Mouse (Mus musculus) liver, embryonic 11.5 days (tissue): ENCODE data around the gene Ldlrad3. TPM values are rescaled to one million over a fixed set of nuclear protein-coding genes. Genes with fewer than 3 reads are reported as not detected.

Experiments used
- ATAC-seq: fragments of 200-750 bp; cut with Nextera tagmentation; replicated peaks from 2 replicates; pipeline ENCODE4 v1.8.0; 2017; ENCODE audit warnings: moderate number of reproducible peaks, mild to moderate bottlenecking, moderate TSS enrichment, moderate library complexity; ENCODE audit not compliant: low FRiP score
- DNase-seq: peaks from one replicate; pipeline ENCODE4 v3.0.0-alpha.2; 2017; ENCODE audit warnings: low spot score
- H3K27ac ChIP-seq: fragments of 300-500 bp; sonication (generic); 2 replicates; pipeline ENCODE4 v1.5.1; 2014; ENCODE audit warnings: mild to moderate bottlenecking, low read depth, low read length, control low read depth
- H3K27me3 ChIP-seq: fragments of 300-500 bp; sonication (generic); replicated peaks from 2 replicates; pipeline ENCODE4 v1.6.1; 2014; ENCODE audit warnings: low read length, mixed read lengths; ENCODE audit not compliant: control insufficient read depth, insufficient read depth
- H3K36me3 ChIP-seq: fragments of 300-500 bp; sonication (generic); 2 replicates; pipeline ENCODE4 v1.6.1; 2014; ENCODE audit warnings: mild to moderate bottlenecking, low read length, moderate library complexity, mixed read lengths; ENCODE audit not compliant: control insufficient read depth, insufficient read depth
- H3K4me1 ChIP-seq: fragments of 300-500 bp; sonication (generic); replicated peaks from 2 replicates; pipeline ENCODE4 v1.6.1; 2014; ENCODE audit warnings: low read length, mixed read lengths; ENCODE audit not compliant: control insufficient read depth, insufficient read depth
- H3K4me2 ChIP-seq: fragments of 300-500 bp; sonication (generic); 2 replicates; pipeline ENCODE4 v1.6.1; 2014; ENCODE audit warnings: mild to moderate bottlenecking, control low read depth, moderate library complexity
- H3K4me3 ChIP-seq: fragments of 300-500 bp; sonication (generic); 2 replicates; pipeline ENCODE4 v1.5.1; 2014; ENCODE audit warnings: low read depth, low read length, control low read depth
- H3K9ac ChIP-seq: fragments of 300-500 bp; sonication (generic); 2 replicates; pipeline ENCODE4 v1.6.1; 2014; ENCODE audit warnings: low read depth, low read length, control low read depth
- H3K9me3 ChIP-seq: fragments of 300-500 bp; sonication (generic); 2 replicates; pipeline ENCODE4 v1.6.1; 2016; ENCODE audit warnings: low read length, inconsistent platforms, mixed read lengths; ENCODE audit not compliant: control insufficient read depth
- WGBS: fragments of 180-500 bp; shearing (Covaris S2); extraction: QIAGEN DNeasy Blood & Tissue Kit; methylation state at CpG from one replicate; pipeline ENCODE4 v1.1.7; 2014; 5-methylcytosine and 5-hydroxymethylcytosine counted together
- polyA plus RNA-seq: library from polyadenylated mRNA; unstranded; fragments of >200 nt; fragmentation: Nextera tagmentation; extraction: Ambion mirVana; gene quantifications from 2 replicates; pipeline ENCODE4 v1.2.1, GENCODE M21; 2014

Gene Ldlrad3
- polyA plus RNA-seq, 1 experiment from 2014 or later = 17.9 TPM

GRCm38 (mm10) chr2:102144311-102144710 lies 41.9 kb downstream of the Ldlrad3 start:
- WGBS = 92% methylated on average over 1 of the region's 1 CpGs
- H3K27ac ChIP-seq = no peak overlapping the region

DNA sequence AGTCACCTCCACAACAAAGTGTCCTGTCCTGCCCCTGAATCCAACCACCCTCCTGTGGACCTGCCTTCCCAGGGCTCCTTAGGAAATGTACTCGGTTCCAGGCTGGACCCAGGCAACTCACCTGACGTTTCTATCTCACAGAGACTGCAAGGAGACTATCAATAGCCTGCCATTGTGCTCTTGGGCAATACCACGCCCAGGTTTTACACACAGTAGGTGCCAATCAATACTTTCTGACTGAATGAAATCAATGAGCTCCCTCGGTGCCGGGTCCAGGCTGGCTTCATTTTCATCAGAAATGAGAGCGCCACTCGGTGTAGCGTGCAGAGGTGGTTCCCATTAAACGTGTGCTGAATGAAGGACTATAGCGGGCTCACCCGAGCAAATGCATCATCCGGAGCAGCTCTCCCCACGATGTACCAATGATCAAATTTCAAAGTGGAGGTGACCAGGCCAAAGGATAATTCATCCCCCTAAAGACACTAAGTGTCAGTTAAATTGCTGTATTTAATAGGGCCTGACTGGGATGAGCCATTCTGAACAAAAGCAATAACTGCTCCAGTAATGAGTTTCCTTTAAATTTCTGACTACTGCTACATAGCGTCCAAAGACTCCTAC lies 43.4 kb downstream of the Ldlrad3 start:
- no peak for DNase-seq
- H3K27me3 ChIP-seq = no peaks in the 10 kb centered on the region
- WGBS = 69% methylated on average over 14 of the region's 14 CpGs
- ATAC-seq = 0 out of 2 replicates have a peak, but pooled peaks have one; percentile 7
- H3K9ac ChIP-seq = no peak overlapping the region
- no peak overlapping the region for H3K27ac ChIP-seq
- no peaks in the 10 kb centered on the region; the same call in 1 of the 2 replicates for H3K4me1 ChIP-seq
- H3K9me3 ChIP-seq = no peaks in the 10 kb centered on the region
- no peak overlapping the region for H3K4me3 ChIP-seq
- no peak overlapping the region for H3K4me2 ChIP-seq
- H3K36me3 ChIP-seq = no peaks in the 10 kb centered on the region

More at GRCm38 (mm10) chr2:102144311-102144710, 41.9 kb downstream of the Ldlrad3 start:
- no peak for DNase-seq
- H3K27me3 ChIP-seq = no peaks in the 10 kb centered on the region
- H3K9me3 ChIP-seq = no peaks in the 10 kb centered on the region
- ATAC-seq = no peak
- no peak overlapping the region for H3K4me3 ChIP-seq
- no peaks in the 10 kb centered on the region; the same call in 1 of the 2 replicates for H3K4me1 ChIP-seq
- no peak overlapping the region for H3K9ac ChIP-seq
- no peak overlapping the region for H3K4me2 ChIP-seq
- no peaks in the 10 kb centered on the region for H3K36me3 ChIP-seq

DNA sequence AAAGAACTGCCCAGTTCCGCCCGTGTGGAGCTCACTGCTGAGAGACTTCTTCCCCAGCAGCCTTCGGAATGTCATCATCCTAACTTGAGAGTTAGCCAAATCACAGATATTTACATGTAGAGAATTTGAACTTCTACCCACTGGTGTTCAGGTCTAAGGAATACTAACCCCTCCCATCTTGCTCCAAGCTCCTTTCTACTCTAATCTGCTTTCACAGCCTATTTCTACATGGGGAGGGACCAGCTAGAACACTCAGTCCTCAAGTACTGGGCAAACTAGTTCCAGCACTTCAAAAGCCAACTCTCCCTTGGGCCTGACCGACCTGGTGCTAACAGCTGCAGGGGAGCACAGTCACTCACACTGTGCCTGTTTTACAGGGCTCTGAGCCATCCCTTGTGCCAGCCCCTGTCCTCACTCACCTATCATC lies 44.0 kb downstream of the Ldlrad3 start:
- no peaks in the 10 kb centered on the region for H3K36me3 ChIP-seq
- no peaks in the 10 kb centered on the region; the same call in 1 of the 2 replicates for H3K4me1 ChIP-seq
- H3K27me3 ChIP-seq = no peaks in the 10 kb centered on the region
- DNase-seq (no peak), ATAC-seq (no peak)
- no peak overlapping the region for H3K27ac ChIP-seq
- no peak overlapping the region for H3K9ac ChIP-seq
- no peak overlapping the region for H3K4me2 ChIP-seq
- 67% methylated on average over 4 of the region's 4 CpGs for WGBS
- H3K9me3 ChIP-seq = no peaks in the 10 kb centered on the region
- no peak overlapping the region for H3K4me3 ChIP-seq

GRCm38 (mm10) chr2:102141199-102141598 lies 45.0 kb downstream of the Ldlrad3 start:
- Histone ChIP-seq H3K4me1 (no peaks in the 10 kb centered on the region; the same call in 1 of the 2 replicates), H3K27me3 (no peaks in the 10 kb centered on the region), H3K27ac (no peak overlapping the region), H3K4me3 (no peak overlapping the region), H3K9ac (no peak overlapping the region), H3K9me3 (no peaks in the 10 kb centered on the region), H3K36me3 (no peaks in the 10 kb centered on the region), H3K4me2 (no peak overlapping the region)
- ATAC-seq (no peak), DNase-seq (no peak)
- 80% methylated on average over 2 of the region's 2 CpGs for WGBS

DNA sequence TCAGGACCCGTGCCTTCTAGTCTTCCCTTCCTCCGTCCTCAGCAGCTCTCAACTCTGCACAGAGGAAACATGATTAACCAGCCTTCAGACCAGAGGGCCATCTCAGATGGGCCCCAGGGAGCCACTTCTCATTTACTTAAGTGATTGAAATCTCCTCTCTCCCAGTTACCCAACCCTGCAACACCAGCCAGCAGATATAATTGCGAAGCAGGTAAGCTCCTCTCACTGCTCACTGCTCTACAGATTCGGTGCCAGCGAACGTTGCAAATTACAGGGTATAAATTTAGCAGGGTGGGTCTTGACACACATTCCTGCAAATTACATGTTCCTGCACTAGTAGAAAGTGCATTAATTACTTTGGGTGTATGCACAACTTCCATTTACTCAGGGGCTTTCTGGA lies 48.3 kb downstream of the Ldlrad3 start:
- Histone ChIP-seq H3K9me3 (no peaks in the 10 kb centered on the region), H3K27ac (no peak overlapping the region), H3K36me3 (no peaks in the 10 kb centered on the region), H3K27me3 (no peaks in the 10 kb centered on the region), H3K4me1 (peaks cover 2% of the 10 kb centered on the region; the same call in 1 of the 2 replicates), H3K4me2 (no peak overlapping the region), H3K4me3 (no peak overlapping the region), H3K9ac (no peak overlapping the region)
- DNase-seq (no peak), ATAC-seq (no peak)
- WGBS = 52% methylated on average over 6 of the region's 6 CpGs

GRCm38 (mm10) chr2:102136184-102136583 lies 50.0 kb downstream of the Ldlrad3 start:
- H3K36me3 ChIP-seq = no peaks in the 10 kb centered on the region
- no peak overlapping the region for H3K4me3 ChIP-seq
- peaks cover 5% of the 10 kb centered on the region; the same call in 1 of the 2 replicates for H3K4me1 ChIP-seq
- no peak overlapping the region for H3K9ac ChIP-seq
- 59% methylated on average over 3 of the region's 3 CpGs for WGBS
- ATAC-seq (no peak), DNase-seq (no peak)
- no peaks in the 10 kb centered on the region for H3K27me3 ChIP-seq
- H3K4me2 ChIP-seq = no peak overlapping the region
- H3K27ac ChIP-seq = no peak overlapping the region
- no peaks in the 10 kb centered on the region for H3K9me3 ChIP-seq

DNA sequence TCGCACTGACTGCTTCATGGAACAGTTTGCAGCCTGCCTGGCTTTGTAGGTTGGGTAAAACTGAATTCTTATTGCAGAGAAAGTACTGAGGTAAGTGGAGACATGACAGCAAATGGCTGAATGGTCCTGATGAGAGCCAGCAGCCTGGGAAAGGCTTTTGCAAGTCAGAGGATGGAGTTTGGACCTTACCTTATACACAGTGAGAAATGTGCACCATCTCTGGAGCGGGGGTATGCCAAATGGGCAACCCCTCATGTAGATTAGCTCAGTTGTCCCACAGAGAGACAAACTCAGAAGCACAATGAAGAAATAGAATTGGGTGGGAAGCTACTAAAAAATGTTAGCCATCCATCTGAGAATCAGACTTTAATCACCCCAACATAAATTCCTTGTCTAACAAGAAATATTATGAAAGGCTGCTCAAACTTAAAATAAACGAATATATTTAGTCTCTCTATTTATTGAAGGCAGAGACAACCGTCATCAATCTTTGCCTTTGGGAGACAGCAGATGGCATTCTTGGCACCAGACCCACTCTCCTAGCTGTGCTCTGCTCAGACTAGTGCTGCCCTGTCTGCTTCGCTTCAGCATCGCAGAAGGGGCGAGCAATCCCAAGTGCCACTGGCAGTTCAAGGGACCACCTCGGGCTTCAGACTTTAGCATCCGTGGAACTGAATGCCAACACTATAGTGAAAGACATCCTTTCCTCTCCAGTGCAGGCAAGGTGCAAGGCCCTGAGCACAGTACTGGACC lies 51.5 kb downstream of the Ldlrad3 start:
- peaks cover 5% of the 10 kb centered on the region; the same call in 1 of the 2 replicates for H3K4me1 ChIP-seq
- no peak overlapping the region for H3K27ac ChIP-seq
- no peak overlapping the region for H3K9ac ChIP-seq
- H3K4me2 ChIP-seq = no peak overlapping the region
- H3K27me3 ChIP-seq = no peaks in the 10 kb centered on the region
- DNase-seq (no peak), ATAC-seq (no peak)
- H3K9me3 ChIP-seq = no peaks in the 10 kb centered on the region
- no peaks in the 10 kb centered on the region for H3K36me3 ChIP-seq
- WGBS = 85% methylated on average over 9 of the region's 9 CpGs
- H3K4me3 ChIP-seq = no peak overlapping the region

DNA sequence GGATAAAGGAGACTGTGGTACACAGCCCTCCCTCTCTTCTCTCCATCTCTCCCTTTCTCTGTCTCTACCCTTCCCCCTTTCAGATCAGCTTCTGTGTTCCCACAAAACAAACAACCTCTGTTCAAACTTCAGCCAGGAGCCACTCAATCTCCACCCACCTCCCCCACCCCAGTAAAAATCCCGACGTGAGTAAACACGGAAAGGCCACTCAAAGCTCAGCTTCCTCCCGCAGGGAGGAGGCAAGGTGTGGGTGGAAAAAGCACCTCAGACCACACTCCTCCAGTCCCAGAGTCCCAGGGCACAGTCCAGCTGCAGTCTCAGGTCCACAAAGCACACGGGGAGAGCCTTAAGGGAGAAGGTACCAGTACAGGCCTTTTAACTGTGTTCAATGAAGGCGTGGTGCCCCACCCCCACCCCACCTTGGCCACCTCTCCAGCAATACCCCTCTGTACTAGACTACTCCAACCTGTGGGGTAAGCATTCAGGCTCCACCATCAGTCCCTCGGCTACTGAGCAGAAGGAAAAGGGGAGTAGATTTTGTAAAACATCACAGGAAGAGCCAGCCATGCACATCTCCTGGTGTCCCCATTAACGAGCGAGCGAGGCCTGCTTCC lies 53.1 kb downstream of the Ldlrad3 start:
- Histone ChIP-seq H3K36me3 (no peaks in the 10 kb centered on the region), H3K4me1 (peaks cover 8% of the 10 kb centered on the region; the same call in 1 of the 2 replicates), H3K9me3 (no peaks in the 10 kb centered on the region), H3K4me2 (peak overlapping the region; percentile 30; the same call in 1 of the 2 replicates), H3K9ac (no peak overlapping the region), H3K27ac (peak overlapping the region; percentile 59), H3K27me3 (no peaks in the 10 kb centered on the region), H3K4me3 (no peak overlapping the region)
- ATAC-seq (peak; percentile 60), DNase-seq (no peak)
- WGBS = 49% methylated on average over 10 of the region's 10 CpGs
